In the genomic region with DNA sequence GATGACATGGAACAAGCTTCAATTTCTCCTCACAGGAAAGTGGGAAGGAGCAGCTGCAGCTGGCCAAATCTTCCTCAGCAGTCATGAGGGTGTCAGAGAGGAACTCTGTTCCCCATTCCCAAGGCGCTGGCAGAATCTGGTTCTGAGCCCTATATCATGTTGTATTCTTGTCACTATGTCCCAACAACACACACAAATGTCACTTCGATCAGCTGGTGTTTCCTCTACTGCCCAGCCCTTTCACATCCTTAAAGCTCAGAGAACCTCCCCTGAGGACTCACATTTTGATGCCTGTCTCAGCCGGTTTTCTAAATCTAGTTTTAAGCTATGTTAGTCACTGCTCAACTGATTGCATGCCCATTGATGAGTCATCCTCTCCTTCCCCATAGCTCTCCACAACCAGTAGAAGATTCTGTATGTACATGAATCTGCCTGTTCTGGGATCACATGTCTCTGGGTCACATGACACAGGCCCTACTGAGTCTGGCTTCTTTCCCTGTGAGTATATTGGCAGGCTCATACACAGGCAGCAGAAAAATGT, we compare ENCODE assay signal across 11 mouse cellular contexts. TPM values are rescaled to one million over a fixed set of nuclear protein-coding genes. Genes with fewer than 3 reads are reported as not detected.
DNase-seq lines count a peak whose midpoint lies in the region; ATAC-seq lines count a peak whose summit lies in the region.
"Had no signal": no experiment of that assay in that cellular context is flagged by ENCODE, and none has a peak within 500 bp of the region (broad histone marks: within the 10 kb centered on the region; RNA-seq: fewer than 3 reads in every experiment).

No protein-coding gene starts in this region.

- H3K27ac ChIP-seq in heart, embryonic 10.5 days, result no peak overlapping the region
- no peak overlapping the region for H3K27ac ChIP-seq in heart, embryonic 12.5 days (ENCODE audit: poor library complexity, severe bottlenecking)
- H3K27ac ChIP-seq in lung, embryonic 15.5 days, result 0 out of 2 replicates have a peak overlapping the region, but pooled peaks have one; percentile 5
- H3K27ac ChIP-seq: kidney, postnatal 0 days; liver, embryonic 14.5 days had no signal

- 71% methylated on average over 3 of the region's 3 CpGs for WGBS in heart, embryonic 10.5 days
- WGBS in heart, embryonic 12.5 days, result 71% methylated on average over 3 of the region's 3 CpGs
- WGBS in lung, embryonic 15.5 days, result 43% methylated on average over 3 of the region's 3 CpGs

- no peak overlapping the region for H3K9ac ChIP-seq in heart, embryonic 12.5 days
- H3K9ac ChIP-seq in lung, embryonic 15.5 days, result no peak overlapping the region
- H3K9ac ChIP-seq: liver, embryonic 14.5 days had no signal

- H3K4me2 ChIP-seq in heart, embryonic 12.5 days, result no peak overlapping the region
- no peak overlapping the region for H3K4me2 ChIP-seq in lung, embryonic 15.5 days

- H3K9me3 ChIP-seq in heart, embryonic 10.5 days, result no peaks in the 10 kb centered on the region
- H3K9me3 ChIP-seq in heart, embryonic 12.5 days (replicated peaks), result no peaks in the 10 kb centered on the region
- H3K9me3 ChIP-seq in lung, embryonic 15.5 days, result no peaks in the 10 kb centered on the region

- DNase-seq in heart, embryonic 10.5 days (ENCODE audit: low spot score), result peak; percentile 39
- peak; percentile 14 to 20 for DNase-seq in urinary bladder, postnatal 4 days (ENCODE audit: low spot score in 2 of 2)
- no peak for DNase-seq in urinary bladder, adult 2 months (ENCODE audit: low spot score)
- no peak for DNase-seq in spleen, adult 12 weeks (ENCODE audit: low spot score)
- no peak for DNase-seq in B cell, adult 2 months
- DNase-seq: gastrocnemius, postnatal 36 days had no signal

- H3K27me3 ChIP-seq in heart, embryonic 10.5 days (ENCODE audit: insufficient read depth, poor library complexity, severe bottlenecking), result 0 out of 2 replicates have a peak, but pooled peaks cover 6% of the 10 kb centered on the region
- H3K27me3 ChIP-seq in heart, embryonic 12.5 days (replicated peaks), result peaks cover 23% of the 10 kb centered on the region
- no peaks in the 10 kb centered on the region for H3K27me3 ChIP-seq in lung, embryonic 15.5 days

- no peak overlapping the region for H3K4me3 ChIP-seq in heart, embryonic 10.5 days
- no peak overlapping the region for H3K4me3 ChIP-seq in heart, embryonic 12.5 days
- H3K4me3 ChIP-seq in lung, embryonic 15.5 days, result no peak overlapping the region

- no peak for ATAC-seq in heart, embryonic 12.5 days (ENCODE audit: insufficient number of reproducible peaks, low FRiP score)
- ATAC-seq in lung, embryonic 15.5 days (ENCODE audit: borderline replicate concordance, extremely low read depth, low FRiP score, low TSS enrichment), result peak; percentile 76
- ATAC-seq in inflammation-experienced regulatory T-cells, adult 6 months, result no peak

- H3K4me1 ChIP-seq in heart, embryonic 10.5 days, result no peaks in the 10 kb centered on the region
- H3K4me1 ChIP-seq in heart, embryonic 12.5 days (replicated peaks), result 0 out of 2 replicates have a peak, but pooled peaks cover 3% of the 10 kb centered on the region
- no peaks in the 10 kb centered on the region for H3K4me1 ChIP-seq in lung, embryonic 15.5 days

- H3K36me3 ChIP-seq in heart, embryonic 10.5 days, result no peaks in the 10 kb centered on the region
- H3K36me3 ChIP-seq in heart, embryonic 12.5 days, result no peaks in the 10 kb centered on the region
- H3K36me3 ChIP-seq in lung, embryonic 15.5 days, result no peaks in the 10 kb centered on the region

RNA-seq across cellular contexts. Expression of a gene that starts 28.2 kb away (rescaled TPM):
- not detected in 2 replicates for polyA plus RNA-seq in heart, embryonic 10.5 days (2016; fragmentation: Nextera tagmentation; extraction: Ambion mirVana)
- 0.09 TPM in 1 of 2 replicates, not detected in the other for polyA plus RNA-seq in heart, embryonic 12.5 days (2016; fragmentation: Nextera tagmentation; extraction: Ambion mirVana)
- polyA plus RNA-seq in urinary bladder, adult 2 months (2012; rRNA removed), result 0.43 and 1.2 TPM in 2 replicates
- polyA plus RNA-seq in lung, embryonic 15.5 days (2015; fragmentation: Nextera tagmentation; extraction: Ambion mirVana), result 0.15 TPM in 1 of 2 replicates, not detected in the other
- polyA plus RNA-seq in inflammation-experienced regulatory T-cells, adult 6 months (2017; shearing (Covaris generic)), result 10 to 100 TPM in 2 of 3 experiments, 1 to 10 TPM in 1; 7.8 to 38.7 (median 11.3) TPM

RNA-seq across cellular contexts. Expression of a gene that starts 32.4 kb away (rescaled TPM):
- not detected in 2 replicates for polyA plus RNA-seq in heart, embryonic 10.5 days (2016; fragmentation: Nextera tagmentation; extraction: Ambion mirVana)
- polyA plus RNA-seq in heart, embryonic 12.5 days (2016; fragmentation: Nextera tagmentation; extraction: Ambion mirVana), result 0.13 TPM in 1 of 2 replicates, not detected in the other
- 4.5 and 5.4 TPM in 2 replicates for polyA plus RNA-seq in urinary bladder, adult 2 months (2012; rRNA removed)
- 0.12 TPM in 1 of 2 replicates, not detected in the other for polyA plus RNA-seq in lung, embryonic 15.5 days (2015; fragmentation: Nextera tagmentation; extraction: Ambion mirVana)
- not detected for polyA plus RNA-seq in inflammation-experienced regulatory T-cells, adult 6 months (2017; shearing (Covaris generic))
- polyA plus RNA-seq: liver, embryonic 14.5 days had no signal

RNA-seq across cellular contexts. Expression of a gene that starts 49.9 kb away (rescaled TPM):
- 0.20 and 0.59 TPM in 2 replicates for polyA plus RNA-seq in heart, embryonic 10.5 days (2016; fragmentation: Nextera tagmentation; extraction: Ambion mirVana)
- polyA plus RNA-seq in heart, embryonic 12.5 days (2016; fragmentation: Nextera tagmentation; extraction: Ambion mirVana), result 1.3 and 1.4 TPM in 2 replicates
- polyA plus RNA-seq in urinary bladder, adult 2 months (2012; rRNA removed), result 12.6 and 18.0 TPM in 2 replicates
- polyA plus RNA-seq in lung, embryonic 15.5 days (2015; fragmentation: Nextera tagmentation; extraction: Ambion mirVana), result 1.6 and 4.4 TPM in 2 replicates
- 100 to 1,000 TPM; 239 to 411 (median 240) TPM for polyA plus RNA-seq in inflammation-experienced regulatory T-cells, adult 6 months (2017; shearing (Covaris generic))

RNA-seq across cellular contexts. Expression of a gene that starts 58.3 kb away (rescaled TPM):
- 0.20 TPM in 1 of 2 replicates, not detected in the other for polyA plus RNA-seq in heart, embryonic 10.5 days (2016; fragmentation: Nextera tagmentation; extraction: Ambion mirVana)
- polyA plus RNA-seq in heart, embryonic 12.5 days (2016; fragmentation: Nextera tagmentation; extraction: Ambion mirVana), result 0.09 and 0.10 TPM in 2 replicates
- polyA plus RNA-seq in urinary bladder, adult 2 months (2012; rRNA removed), result 0.84 and 1.7 TPM in 2 replicates
- not detected in 2 replicates for polyA plus RNA-seq in lung, embryonic 15.5 days (2015; fragmentation: Nextera tagmentation; extraction: Ambion mirVana)
- polyA plus RNA-seq in inflammation-experienced regulatory T-cells, adult 6 months (2017; shearing (Covaris generic)), result not detected
- polyA plus RNA-seq: kidney, postnatal 0 days had no signal

Comparison
In these comparisons a context has a peak if more than half of its experiments do, and no peak if none do; other contexts are left out.
1. DNase-seq: peak in heart, embryonic 10.5 days (single experiment) and urinary bladder, postnatal 4 days (2 of 2); none in urinary bladder, adult 2 months (single experiment), spleen, adult 12 weeks (single experiment) and B cell, adult 2 months (0 of 2).
2. RNA of a gene that starts 49.9 kb away (polyA plus RNA-seq): 239 to 411 TPM in inflammation-experienced regulatory T-cells, adult 6 months; 12.6 to 18.0 TPM in urinary bladder, adult 2 months, 1.6 to 4.4 TPM in lung, embryonic 15.5 days, 1.3 to 1.4 TPM in heart, embryonic 12.5 days and 0.20 to 0.59 TPM in heart, embryonic 10.5 days; every median in the first group is over 10 times any median in the second.